Mouse (Mus musculus) ES-Bruce4 (cell line): ENCODE results near the gene Ttc7b.

Experiments
- CTCF ChIP-seq: IDR thresholded peaks from one replicate; pipeline ENCODE4 v1.8.1; 2011; ENCODE audit warnings: low read depth, low read length
- EP300 ChIP-seq: IDR thresholded peaks from 2 replicates; pipeline ENCODE4 v1.6.1; 2011; ENCODE audit warnings: low read depth, low read length; ENCODE audit not compliant: insufficient read depth
- POLR2A ChIP-seq: IDR thresholded peaks from one replicate; pipeline ENCODE4 v1.8.1; 2011; ENCODE audit warnings: low read length; ENCODE audit not compliant: insufficient read depth

DNA sequence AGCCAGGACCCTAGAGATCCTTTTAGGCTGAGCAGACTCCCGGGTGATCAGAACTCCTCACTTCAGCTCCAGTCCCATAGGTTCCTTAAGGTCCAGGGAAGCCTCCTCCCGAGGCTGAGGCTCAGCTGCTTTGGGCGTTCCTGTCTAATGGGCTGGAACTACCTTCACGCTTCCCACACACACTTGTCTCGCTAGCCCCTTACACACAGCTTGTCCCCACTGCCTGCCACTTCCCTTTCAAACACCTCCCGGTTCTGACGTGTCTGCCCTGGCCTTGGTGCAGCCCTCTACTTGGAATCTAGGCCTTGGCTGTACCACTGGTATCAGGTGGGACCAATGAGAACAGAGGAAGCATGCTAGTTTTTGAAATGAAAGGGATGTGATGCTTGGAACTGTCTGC lies 38.4 kb downstream of the Ttc7b start:
- TF ChIP-seq CTCF (no peak), POLR2A (no peak), EP300 (no peak)
